Mouse (Mus musculus): ENCODE measurements around the gene Noa1.

DNA sequence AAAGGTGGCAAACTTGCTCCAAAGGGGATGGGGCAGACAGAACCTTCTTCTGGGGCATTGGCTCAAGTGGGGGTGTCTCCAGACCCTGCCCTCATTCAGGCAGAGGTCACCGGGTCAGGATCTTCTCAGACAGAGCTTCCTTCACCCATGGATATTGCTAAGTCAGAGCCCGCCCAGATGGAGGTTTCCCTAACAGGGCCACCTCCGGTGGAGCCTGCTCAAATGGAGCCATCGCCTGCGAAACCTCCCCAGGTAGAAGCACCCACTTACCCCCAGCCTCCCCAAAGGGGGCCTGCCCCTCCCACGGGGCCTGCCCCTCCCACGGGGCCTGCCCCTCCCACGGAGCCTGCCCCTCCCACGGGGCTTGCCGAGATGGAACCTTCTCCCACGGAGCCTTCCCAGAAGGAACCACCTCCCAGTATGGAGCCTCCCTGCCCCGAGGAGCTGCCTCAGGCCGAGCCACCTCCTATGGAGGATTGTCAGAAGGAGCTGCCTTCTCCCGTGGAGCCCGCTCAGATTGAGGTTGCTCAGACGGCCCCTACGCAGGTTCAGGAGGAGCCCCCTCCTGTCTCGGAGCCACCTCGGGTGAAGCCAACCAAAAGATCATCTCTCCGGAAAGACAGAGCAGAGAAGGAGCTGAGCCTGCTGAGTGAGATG lies 28.2 kb downstream of the Noa1 start:
- no peak for TF ChIP-seq MYOD1 (IDR thresholded peaks at IDR 0.05; ENCODE audit: control insufficient read depth in 1 of 3, insufficient read length in 2 of 3, low read depth in 2 of 3)
- TF ChIP-seq MAX (IDR thresholded peaks at IDR 0.05; ENCODE audit: low read depth): no peak
- TF ChIP-seq POLR2A (IDR thresholded peaks at IDR 0.05; ENCODE audit: insufficient read length, low read depth): no peak
- no peak for TF ChIP-seq POLR2AphosphoS2 (IDR thresholded peaks at IDR 0.05; ENCODE audit: insufficient read length, low read depth)
- TF ChIP-seq USF1 (IDR thresholded peaks at IDR 0.05; ENCODE audit: low read depth): no peak
- no peak for TF ChIP-seq TCF12 (IDR thresholded peaks at IDR 0.05; ENCODE audit: insufficient read depth, poor library complexity, severe bottlenecking)
- TF ChIP-seq E2F4 (IDR thresholded peaks at IDR 0.05; ENCODE audit: insufficient read depth): no peak
- no peak for TF ChIP-seq SRF (IDR thresholded peaks at IDR 0.05; ENCODE audit: control insufficient read depth, insufficient read length, low read depth)

All from myocyte (in vitro differentiated cells).